Mouse (Mus musculus) liver (tissue): ENCODE data around the gene Chaf1b.

Source experiments
- DNase-seq: peaks from one replicate; pipeline ENCODE4 v3.0.0-alpha.2; 2020; ENCODE audit warnings: mixed read lengths

The Chaf1b gene

GRCm38 (mm10) chr16:93883423-93884085 is at the start of gene Chaf1b:
Chaf1b (plus strand) TSS chr16:93883901.
- DNase-seq, result peak; percentile 98

GRCm38 (mm10) chr16:93834076-93834475 is 49.6 kb upstream of the Chaf1b start:
- no peak for DNase-seq

- DNase-seq, result no peak
Measured at GRCm38 (mm10) chr16:93839049-93839448, 44.7 kb upstream of the Chaf1b start.

- no peak for DNase-seq
Measured at GRCm38 (mm10) chr16:93850527-93850926, 33.2 kb upstream of the Chaf1b start.

- no peak for DNase-seq
Measured at GRCm38 (mm10) chr16:93859967-93860366, 23.7 kb upstream of the Chaf1b start.

GRCm38 (mm10) chr16:93860686-93861085 is 23.0 kb upstream of the Chaf1b start:
- DNase-seq, result no peak

GRCm38 (mm10) chr16:93874841-93875240 is 8.9 kb upstream of the Chaf1b start:
- DNase-seq, result no peak

GRCm38 (mm10) chr16:93877612-93878380 is 5.9 kb upstream of the Chaf1b start:
- no peak for DNase-seq

GRCm38 (mm10) chr16:93884086-93884721 is 503 bp downstream of the Chaf1b start:
- DNase-seq, result peak; percentile 37

- no peak for DNase-seq
Measured at GRCm38 (mm10) chr16:93884722-93885113, 1.0 kb downstream of the Chaf1b start.

GRCm38 (mm10) chr16:93888481-93888880 is 4.8 kb downstream of the Chaf1b start:
- DNase-seq, result no peak

GRCm38 (mm10) chr16:93890948-93891604 is 7.4 kb downstream of the Chaf1b start:
- peak; percentile 22 for DNase-seq

GRCm38 (mm10) chr16:93893285-93893684 is 9.6 kb downstream of the Chaf1b start:
- no peak for DNase-seq

GRCm38 (mm10) chr16:93903027-93903426 is 19.3 kb downstream of the Chaf1b start:
- no peak for DNase-seq

GRCm38 (mm10) chr16:93906156-93907014 is 22.7 kb downstream of the Chaf1b start:
- peak; percentile 62 for DNase-seq

GRCm38 (mm10) chr16:93907761-93908160 is 24.1 kb downstream of the Chaf1b start:
- no peak for DNase-seq

- DNase-seq, result no peak
Measured at GRCm38 (mm10) chr16:93908196-93908595, 24.5 kb downstream of the Chaf1b start.

GRCm38 (mm10) chr16:93909936-93910335 is 26.2 kb downstream of the Chaf1b start:
- no peak for DNase-seq

- no peak for DNase-seq
Measured at GRCm38 (mm10) chr16:93910735-93911665, 27.3 kb downstream of the Chaf1b start.

GRCm38 (mm10) chr16:93912158-93912557 is 28.5 kb downstream of the Chaf1b start:
- no peak for DNase-seq

GRCm38 (mm10) chr16:93912808-93913207 is 29.1 kb downstream of the Chaf1b start:
- no peak for DNase-seq
